Mouse (Mus musculus) stomach, postnatal 0 days (tissue): ENCODE measurements at regions not wholly inside any gene's neighbourhood (a gene's known extent, or its start where the extent isn't known, plus 50 kb on each side); places are given as distances from the start of the nearest gene placed in this dataset.

ENCODE experiments used
- CTCF ChIP-seq: IDR thresholded peaks from 2 replicates; pipeline ENCODE4 v1.5.1; 2016; ENCODE audit warnings: antibody characterized with exemption, low read depth, mild to moderate bottlenecking, moderate library complexity
- EP300 ChIP-seq: optimal IDR thresholded peaks from 2 replicates; pipeline ENCODE3; 2016; ENCODE audit warnings: antibody characterized with exemption

DNA sequence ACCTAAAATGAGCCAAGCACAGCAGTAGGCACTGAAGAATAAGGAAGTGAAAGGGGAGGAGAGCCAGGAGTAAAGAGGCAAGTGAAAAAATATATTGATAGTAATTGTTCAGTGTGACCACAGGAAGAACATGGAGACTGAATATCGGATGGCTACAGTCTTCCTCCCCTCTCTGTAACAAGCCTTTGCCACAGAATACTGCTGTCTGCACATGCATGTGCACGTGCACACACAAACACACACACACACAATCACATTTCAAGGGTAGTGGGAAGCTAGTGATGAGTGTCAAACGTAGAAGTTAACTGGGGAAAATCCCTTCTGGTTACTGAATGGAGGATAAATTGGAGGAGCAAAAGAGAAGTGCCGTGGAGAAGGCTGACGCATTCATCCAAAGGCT is 76.2 kb upstream of the Top1 start:
- no peak for TF ChIP-seq EP300
- TF ChIP-seq CTCF = no peak
